Mouse (Mus musculus) gonadal fat pad, adult 2 months (tissue): Measurements from ENCODE around the gene Disp1. TPM values are rescaled to one million over a fixed set of nuclear protein-coding genes. Genes with fewer than 3 reads are reported as not detected.

Experiments used
- DNase-seq: peaks from one replicate; pipeline ENCODE4 v3.0.0-alpha.2; 2012; ENCODE audit warnings: low read depth
- polyA plus RNA-seq: library from polyadenylated mRNA; depleted of rRNA; stranded (reverse); fragments of >200 nt; gene quantifications from 2 replicates; pipeline ENCODE4 v1.2.3, GENCODE M21; 2012

The Disp1 gene
- polyA plus RNA-seq, 1 experiment, result 16.4 TPM

DNA sequence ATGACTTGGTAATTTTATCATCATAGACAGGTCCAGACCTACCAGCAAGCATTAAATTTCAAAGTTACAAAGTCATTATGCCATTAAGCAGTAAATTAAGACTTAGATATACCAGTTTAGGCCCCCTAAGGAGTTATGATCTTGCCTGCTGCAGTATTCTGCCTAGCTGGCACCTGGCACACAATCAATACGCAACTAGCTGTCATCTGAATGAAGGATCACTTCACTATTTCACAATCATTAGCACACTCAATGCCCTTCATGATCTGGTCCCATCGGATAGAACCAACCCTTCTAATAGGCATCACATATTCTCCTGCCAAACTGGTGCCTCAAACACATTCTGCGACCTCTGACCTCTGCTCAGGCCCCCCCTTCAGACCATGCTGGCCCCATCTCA is 14.2 kb downstream of the Disp1 start:
- DNase-seq, result peak; percentile 69

GRCm38 (mm10) chr1:183200926-183201325 is 20.4 kb downstream of the Disp1 start:
- DNase-seq, result no peak

DNA sequence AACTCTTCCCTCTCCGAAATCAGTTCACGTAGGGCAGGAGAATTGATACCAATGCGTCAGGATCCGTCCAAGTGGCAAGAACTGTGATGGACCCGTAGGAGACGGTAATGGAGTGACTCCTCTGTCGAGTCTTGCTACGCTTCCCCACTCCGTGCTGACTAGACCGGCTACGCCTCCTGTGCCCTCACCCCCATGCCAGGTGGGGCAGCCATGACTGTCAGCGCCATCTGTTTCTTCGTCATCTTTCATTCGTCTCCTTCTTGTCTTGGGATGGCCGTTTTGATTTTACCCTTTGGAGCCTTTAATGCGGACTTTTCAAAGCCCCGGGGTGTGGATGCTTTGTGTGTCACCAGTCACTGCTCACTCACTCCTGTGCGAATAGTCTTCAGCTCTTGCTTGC is 26.6 kb downstream of the Disp1 start:
- DNase-seq, result no peak

- DNase-seq, result no peak
These were observed 27.2 kb downstream of the Disp1 start for GRCm38 (mm10) chr1:183194151-183194550.

DNA sequence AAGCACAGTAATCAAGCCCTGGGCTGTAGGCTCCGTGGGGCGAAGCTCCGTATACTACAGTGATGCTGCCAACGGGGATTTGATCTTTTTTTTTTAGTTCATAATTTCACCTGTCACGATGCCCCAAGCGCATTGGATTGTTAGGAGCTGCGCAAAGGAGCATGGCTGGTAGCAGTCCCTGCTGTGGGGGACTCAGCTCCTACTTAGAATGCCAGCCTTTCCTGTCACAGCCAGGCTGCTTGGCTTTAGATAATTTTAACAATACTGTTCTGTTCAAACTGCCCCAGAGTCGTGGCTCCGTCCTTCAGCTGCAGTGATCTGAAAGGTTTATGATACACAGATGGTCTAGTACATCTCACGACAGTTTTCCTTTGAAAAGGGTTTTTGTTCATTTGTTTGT is 29.9 kb downstream of the Disp1 start:
- no peak for DNase-seq

DNA sequence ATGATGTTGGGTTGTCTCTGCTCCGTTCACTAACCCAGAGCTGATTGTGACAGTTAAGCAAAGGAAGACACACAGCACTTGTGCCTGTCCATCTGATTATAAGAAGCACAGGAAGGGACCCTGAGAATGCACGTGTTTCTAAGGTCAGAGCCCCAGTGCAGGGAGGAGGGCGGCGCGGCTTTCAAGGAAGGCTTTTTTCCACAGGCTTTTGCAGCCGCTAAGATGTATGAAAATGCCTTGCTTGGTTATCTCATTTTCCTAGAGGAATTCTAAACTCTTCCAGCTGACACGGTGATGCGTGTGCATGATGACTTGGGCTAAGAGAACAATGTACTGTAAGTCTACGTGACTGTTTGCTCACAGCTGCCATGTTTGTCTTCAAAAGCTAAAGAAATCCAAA is 30.9 kb downstream of the Disp1 start:
- DNase-seq, result no peak

GRCm38 (mm10) chr1:183189014-183189662 is 32.2 kb downstream of the Disp1 start:
- DNase-seq, result no peak

GRCm38 (mm10) chr1:183188115-183189013 is 33.0 kb downstream of the Disp1 start:
- no peak for DNase-seq

GRCm38 (mm10) chr1:183185560-183185959 is 35.8 kb downstream of the Disp1 start:
- DNase-seq, result no peak

DNA sequence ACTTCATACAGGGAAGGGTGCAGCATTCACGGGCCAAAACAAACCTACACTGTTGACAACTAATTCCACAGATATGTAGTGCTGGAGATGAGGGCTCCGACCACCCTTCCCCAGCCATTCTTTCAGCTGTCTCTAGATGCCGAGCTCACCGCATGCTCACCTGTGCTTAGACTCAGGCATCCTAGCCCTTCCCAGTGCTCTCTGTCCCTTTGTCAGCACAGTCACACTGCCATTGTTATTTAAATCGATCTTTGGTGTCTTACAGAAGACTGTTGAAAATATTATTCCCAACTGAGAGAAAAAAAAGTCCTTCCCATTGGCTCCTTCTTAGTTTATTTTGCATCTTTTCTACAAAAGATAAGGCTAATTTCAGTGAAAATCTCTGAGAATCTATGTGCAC is 36.6 kb downstream of the Disp1 start:
- DNase-seq, result no peak

GRCm38 (mm10) chr1:183183565-183183964 is 37.8 kb downstream of the Disp1 start:
- no peak for DNase-seq

DNA sequence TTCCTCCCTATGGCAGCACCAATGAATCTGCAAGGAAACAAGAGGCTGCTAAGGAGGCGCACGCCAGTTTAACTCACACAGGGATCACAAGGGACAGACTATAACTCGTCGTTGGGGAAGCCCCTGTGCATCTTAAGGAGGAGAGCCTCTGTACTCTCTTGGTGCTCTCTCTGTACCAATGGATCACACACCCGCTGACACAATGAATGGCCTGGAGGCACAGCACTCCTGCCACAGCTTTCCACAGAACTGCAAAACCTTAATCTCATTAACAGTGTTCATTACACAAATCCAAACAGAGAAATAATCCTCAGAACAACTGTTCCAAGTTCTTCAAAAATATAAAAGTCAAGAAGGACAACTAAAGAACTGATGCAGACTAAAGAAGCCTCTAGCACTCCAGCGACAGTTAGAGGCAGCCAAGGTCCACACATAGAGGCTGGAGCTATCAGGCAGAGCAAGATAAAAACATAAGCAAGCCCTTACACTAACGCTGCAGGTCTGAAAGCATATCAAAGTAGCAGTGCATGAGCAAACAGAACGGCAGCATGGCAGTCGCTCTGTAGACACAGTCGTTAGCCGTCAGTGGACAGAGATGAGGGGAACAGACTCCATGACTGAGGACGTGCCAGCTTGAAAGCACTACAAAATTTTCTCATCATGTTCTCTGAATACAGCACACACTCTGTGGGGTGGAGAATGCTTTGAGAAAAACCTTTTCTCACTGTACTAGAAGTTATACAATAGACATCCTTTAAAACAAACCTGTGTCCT is 38.5 kb downstream of the Disp1 start:
- no peak for DNase-seq

DNA sequence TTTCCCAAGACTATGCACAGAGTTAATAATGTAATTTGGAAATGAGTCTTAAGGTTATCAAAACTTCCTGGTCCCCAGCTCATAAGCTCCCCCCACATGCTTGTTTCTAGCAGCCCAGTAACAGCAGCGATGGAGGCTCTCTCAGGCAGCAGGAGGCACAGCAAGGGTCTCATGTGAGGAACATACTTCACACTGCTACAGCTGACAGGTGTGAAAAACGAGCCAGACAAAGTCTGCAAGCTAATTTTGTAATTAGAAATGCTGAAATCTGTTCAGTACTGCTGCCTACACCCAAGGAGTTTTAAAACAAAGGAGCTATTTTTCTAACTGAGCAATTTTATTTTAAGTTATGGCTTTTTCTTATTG is 40.3 kb downstream of the Disp1 start:
- no peak for DNase-seq

GRCm38 (mm10) chr1:183180301-183181029 is 40.9 kb downstream of the Disp1 start:
- no peak for DNase-seq

DNA sequence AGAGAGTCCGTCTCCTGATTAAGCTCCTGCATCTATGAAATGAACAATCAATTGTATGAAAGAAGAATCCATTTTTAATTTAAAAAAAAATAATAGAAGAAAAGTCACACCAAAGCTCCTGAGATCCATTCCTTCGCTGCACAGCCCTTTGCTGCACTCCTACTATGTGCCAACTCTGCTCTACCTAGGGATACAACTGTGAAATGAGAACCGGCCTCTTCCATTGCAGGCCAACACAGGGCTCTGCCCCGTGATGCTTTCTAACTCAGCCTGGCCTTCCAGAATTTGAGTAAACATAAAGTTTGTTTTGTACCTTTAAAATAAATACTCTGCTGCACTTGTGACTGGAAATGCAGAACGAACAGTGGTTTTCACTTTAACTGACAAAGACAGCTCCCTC is 42.0 kb downstream of the Disp1 start:
- no peak for DNase-seq

GRCm38 (mm10) chr1:183175236-183175635 is 46.1 kb downstream of the Disp1 start:
- no peak for DNase-seq

DNA sequence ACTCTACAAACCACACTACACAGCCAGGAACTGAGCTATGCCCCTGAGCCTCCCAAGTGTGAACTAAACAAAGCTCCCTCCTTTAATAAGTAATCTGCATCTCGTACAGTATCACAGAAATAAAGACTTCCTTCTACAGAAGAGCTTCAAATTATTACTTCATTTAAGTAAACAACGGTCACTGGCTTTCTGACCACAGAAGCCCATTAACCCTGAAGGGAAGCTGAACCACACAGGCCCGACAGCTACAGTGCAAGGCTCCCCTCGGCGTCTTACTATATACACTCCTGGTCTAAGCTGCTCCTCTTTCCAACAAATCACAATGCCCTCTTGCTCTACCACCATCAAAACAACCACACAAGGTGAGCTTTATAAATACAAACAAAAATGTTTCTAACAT is 50.2 kb downstream of the Disp1 start:
- no peak for DNase-seq

DNA sequence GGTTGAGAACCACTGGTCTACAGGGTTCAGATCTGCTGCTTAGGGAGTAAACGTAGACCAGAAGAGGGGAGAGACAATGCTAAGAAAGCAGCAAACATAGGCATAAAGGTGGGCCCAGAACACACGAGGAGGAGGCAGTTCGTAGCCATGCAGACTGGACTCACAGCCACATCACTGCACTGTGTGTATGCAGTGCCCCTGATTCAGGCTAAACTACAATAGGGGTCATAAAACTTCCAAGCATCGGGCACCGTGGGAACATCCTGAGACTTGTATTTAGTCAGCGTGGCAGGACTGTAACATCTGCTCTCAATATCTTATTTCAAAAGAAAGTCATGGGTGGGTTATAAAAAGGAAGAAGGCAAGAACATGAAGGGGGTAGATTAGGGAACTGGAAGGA is 52.9 kb downstream of the Disp1 start:
- no peak for DNase-seq

GRCm38 (mm10) chr1:183167776-183168175 is 53.5 kb downstream of the Disp1 start:
- DNase-seq, result no peak

DNA sequence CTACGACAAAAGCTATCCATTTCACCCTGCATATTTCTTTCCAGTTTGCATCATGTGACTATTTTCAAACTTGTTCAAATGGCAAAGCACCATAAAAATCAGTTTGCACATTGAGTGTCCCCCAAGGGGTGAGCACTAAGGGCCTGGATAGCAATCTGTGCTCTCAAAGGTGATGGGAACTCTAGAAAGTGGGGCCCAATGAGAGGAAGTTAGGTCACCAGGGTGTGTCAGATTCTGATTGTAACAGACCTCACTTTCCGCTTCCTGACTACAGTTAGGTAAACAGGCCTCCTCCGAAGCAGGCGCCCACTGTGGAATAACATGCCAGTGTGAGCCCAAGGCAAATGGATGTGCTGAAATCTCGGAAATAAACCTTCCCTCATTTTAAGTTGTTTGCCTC is 54.6 kb downstream of the Disp1 start:
- DNase-seq, result no peak

GRCm38 (mm10) chr1:183164648-183165071 is 56.7 kb downstream of the Disp1 start:
- DNase-seq, result peak; percentile 40

GRCm38 (mm10) chr1:183164190-183164580 is 57.1 kb downstream of the Disp1 start:
- DNase-seq, result no peak
